Mouse (Mus musculus) liver, postnatal 0 days (tissue): ENCODE results near the gene Tk1.

ENCODE experiments used
- CTCF ChIP-seq: sonication (generic); IDR thresholded peaks from 2 replicates; pipeline ENCODE4 v1.5.1; 2016; ENCODE audit warnings: antibody characterized with exemption, low read depth
- EP300 ChIP-seq: IDR thresholded peaks from 2 replicates; pipeline ENCODE4 v1.6.1; 2016; ENCODE audit warnings: antibody characterized with exemption, low read depth, mild to moderate bottlenecking

GRCm38 (mm10) chr11:117801650-117802049 lies 24.2 kb downstream of the Tk1 start:
- no peak for TF ChIP-seq EP300
- TF ChIP-seq CTCF: no peak
